ENCODE assay signal across 7 mouse cellular contexts in the genomic region with DNA sequence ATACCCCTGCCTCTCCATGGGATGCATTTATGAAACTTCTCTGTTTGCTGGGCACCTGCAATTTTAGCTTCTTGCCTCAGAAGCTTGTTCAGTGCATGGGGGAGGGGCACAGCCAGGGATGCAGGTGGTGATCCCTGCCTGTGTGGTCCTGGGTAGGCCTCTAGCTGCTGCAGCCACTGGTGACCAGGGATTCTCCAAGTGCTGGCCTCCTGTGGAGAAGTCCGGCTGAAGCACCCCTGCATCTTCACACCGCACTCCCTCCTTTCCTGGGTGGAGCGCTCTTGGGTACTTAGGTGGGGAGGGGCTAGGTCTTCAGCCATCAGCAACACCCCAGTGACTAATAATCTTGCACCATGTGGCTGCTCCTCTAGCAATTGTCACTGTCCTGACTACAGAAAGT. TPM values are rescaled to one million over a fixed set of nuclear protein-coding genes. Genes with fewer than 3 reads are reported as not detected.
A peak's percentile ranks its signal among the peaks of the same experiment; 100 is the strongest.
DNase-seq lines count a peak whose midpoint lies in the region; ATAC-seq and TF ChIP-seq lines count a peak whose summit lies in the region.

No protein-coding gene starts in this region.

- WGBS in liver, embryonic 11.5 days, result 33% methylated on average over 3 of the region's 3 CpGs
- 25% methylated on average over 3 of the region's 3 CpGs for WGBS in liver, postnatal 0 days (ENCODE audit: insufficient replicate concordance)
- WGBS in embryonic facial prominence, embryonic 14.5 days, result 12% methylated on average over 3 of the region's 3 CpGs
- WGBS in hindbrain, embryonic 16.5 days, result 11% methylated on average over 3 of the region's 3 CpGs
- WGBS in neural tube, embryonic 15.5 days, result 13% methylated on average over 3 of the region's 3 CpGs

- no peak overlapping the region for H3K4me3 ChIP-seq in liver, embryonic 11.5 days (ENCODE audit: low read depth, low read length)
- H3K4me3 ChIP-seq in liver, postnatal 0 days (ENCODE audit: low read depth, low read length), result no peak overlapping the region
- H3K4me3 ChIP-seq in embryonic facial prominence, embryonic 14.5 days (ENCODE audit: low read depth, low read length), result peak overlapping the region; percentile 44
- peak overlapping the region; percentile 63 for H3K4me3 ChIP-seq in hindbrain, embryonic 16.5 days (ENCODE audit: low read length)
- H3K4me3 ChIP-seq in neural tube, embryonic 15.5 days (replicated peaks), result peak overlapping the region; percentile 55

- H3K36me3 ChIP-seq in liver, embryonic 11.5 days (ENCODE audit: control insufficient read depth, insufficient read depth, low read length), result no peaks in the 10 kb centered on the region
- H3K36me3 ChIP-seq in liver, postnatal 0 days (replicated peaks; ENCODE audit: insufficient read depth, low read length), result no peaks in the 10 kb centered on the region
- no peaks in the 10 kb centered on the region for H3K36me3 ChIP-seq in embryonic facial prominence, embryonic 14.5 days (ENCODE audit: control insufficient read depth, insufficient read depth, low read length)
- H3K36me3 ChIP-seq in hindbrain, embryonic 16.5 days (ENCODE audit: control insufficient read depth, insufficient read depth, low read length), result no peaks in the 10 kb centered on the region
- H3K36me3 ChIP-seq in neural tube, embryonic 15.5 days, result no peaks in the 10 kb centered on the region

- H3K9me3 ChIP-seq in liver, embryonic 11.5 days (ENCODE audit: control insufficient read depth, low read length), result no peaks in the 10 kb centered on the region
- no peaks in the 10 kb centered on the region for H3K9me3 ChIP-seq in liver, postnatal 0 days (ENCODE audit: low read length)
- H3K9me3 ChIP-seq in embryonic facial prominence, embryonic 14.5 days (ENCODE audit: control insufficient read depth, low read length), result no peaks in the 10 kb centered on the region
- 0 out of 2 replicates have a peak, but pooled peaks cover 2% of the 10 kb centered on the region for H3K9me3 ChIP-seq in hindbrain, embryonic 16.5 days (ENCODE audit: control insufficient read depth, low read length)
- H3K9me3 ChIP-seq in neural tube, embryonic 15.5 days (replicated peaks), result no peaks in the 10 kb centered on the region

- DNase-seq in liver, embryonic 11.5 days (ENCODE audit: low spot score), result no peak
- no peak for DNase-seq in liver, postnatal 0 days
- DNase-seq in embryonic facial prominence, embryonic 14.5 days (ENCODE audit: low spot score), result no peak
- DNase-seq in adipocyte (ENCODE audit: low spot score), result no peak
- DNase-seq in spleen, adult 18-20 months, result no peak

- no peak overlapping the region for H3K27ac ChIP-seq in liver, embryonic 11.5 days (ENCODE audit: low read depth, low read length)
- no peak overlapping the region for H3K27ac ChIP-seq in liver, postnatal 0 days (ENCODE audit: low read depth)
- no peak overlapping the region for H3K27ac ChIP-seq in embryonic facial prominence, embryonic 14.5 days (replicated peaks; ENCODE audit: low read depth, low read length)
- peak overlapping the region; percentile 70 for H3K27ac ChIP-seq in hindbrain, embryonic 16.5 days (ENCODE audit: low read depth, low read length)
- peak overlapping the region; percentile 63 for H3K27ac ChIP-seq in neural tube, embryonic 15.5 days (replicated peaks)

- H3K27me3 ChIP-seq in liver, embryonic 11.5 days (replicated peaks; ENCODE audit: control insufficient read depth, insufficient read depth, low read length), result peaks cover 58% of the 10 kb centered on the region
- H3K27me3 ChIP-seq in liver, postnatal 0 days (ENCODE audit: insufficient read depth, low read length), result peaks cover 61% of the 10 kb centered on the region
- H3K27me3 ChIP-seq in embryonic facial prominence, embryonic 14.5 days (replicated peaks; ENCODE audit: control insufficient read depth, insufficient read depth, low read length), result peaks cover 39% of the 10 kb centered on the region
- peaks cover 7% of the 10 kb centered on the region; the same call in 1 of the 2 replicates for H3K27me3 ChIP-seq in hindbrain, embryonic 16.5 days (replicated peaks; ENCODE audit: control insufficient read depth, insufficient read depth, low read length)
- H3K27me3 ChIP-seq in neural tube, embryonic 15.5 days (replicated peaks), result peaks cover 25% of the 10 kb centered on the region

- ATAC-seq in liver, embryonic 11.5 days (replicated peaks; ENCODE audit: low FRiP score), result no peak
- no peak for ATAC-seq in liver, postnatal 0 days
- ATAC-seq in embryonic facial prominence, embryonic 14.5 days (ENCODE audit: low read depth), result no peak
- ATAC-seq in hindbrain, embryonic 16.5 days, result peak; percentile 19; the same call in 1 of the 2 replicates
- ATAC-seq in neural tube, embryonic 15.5 days (ENCODE audit: low FRiP score), result peak; percentile 30; the same call in 1 of the 2 replicates

- TF ChIP-seq EP300 in liver, postnatal 0 days (IDR thresholded peaks at IDR 0.05; ENCODE audit: low read depth), result no peak

- no peaks in the 10 kb centered on the region for H3K4me1 ChIP-seq in liver, embryonic 11.5 days (replicated peaks; ENCODE audit: control insufficient read depth, insufficient read depth, low read length)
- H3K4me1 ChIP-seq in liver, postnatal 0 days (ENCODE audit: insufficient read depth), result no peaks in the 10 kb centered on the region
- H3K4me1 ChIP-seq in embryonic facial prominence, embryonic 14.5 days (ENCODE audit: control insufficient read depth, insufficient read depth, low read length), result peaks cover 11% of the 10 kb centered on the region
- peaks cover 23% of the 10 kb centered on the region for H3K4me1 ChIP-seq in hindbrain, embryonic 16.5 days (ENCODE audit: control insufficient read depth, insufficient read depth, low read depth, low read length)
- peaks cover 34% of the 10 kb centered on the region for H3K4me1 ChIP-seq in neural tube, embryonic 15.5 days

- peak overlapping the region; percentile 61; the same call in 1 of the 2 replicates for H3K4me2 ChIP-seq in liver, embryonic 11.5 days
- H3K4me2 ChIP-seq in liver, postnatal 0 days (ENCODE audit: low read depth, low read length), result no peak overlapping the region
- peak overlapping the region; percentile 74 for H3K4me2 ChIP-seq in embryonic facial prominence, embryonic 14.5 days (ENCODE audit: low read depth, low read length)
- H3K4me2 ChIP-seq in hindbrain, embryonic 16.5 days (ENCODE audit: low read length), result peak overlapping the region; percentile 97
- H3K4me2 ChIP-seq in neural tube, embryonic 15.5 days, result peak overlapping the region; percentile 97

- H3K9ac ChIP-seq in liver, embryonic 11.5 days (ENCODE audit: low read depth, low read length), result no peak overlapping the region
- no peak overlapping the region for H3K9ac ChIP-seq in liver, postnatal 0 days (replicated peaks)
- peak overlapping the region; percentile 54 for H3K9ac ChIP-seq in embryonic facial prominence, embryonic 14.5 days (ENCODE audit: low read depth, low read length)
- peak overlapping the region; percentile 77 for H3K9ac ChIP-seq in hindbrain, embryonic 16.5 days (ENCODE audit: low read depth, low read length)
- peak overlapping the region; percentile 71 for H3K9ac ChIP-seq in neural tube, embryonic 15.5 days (replicated peaks)

- no peak for TF ChIP-seq CTCF in liver, postnatal 0 days (IDR thresholded peaks at IDR 0.05; ENCODE audit: low read depth)

RNA-seq across cellular contexts. Expression of gene Pde10a, which starts 1.2 kb away (rescaled TPM):
- polyA plus RNA-seq in liver, embryonic 11.5 days (2014; fragmentation: Nextera tagmentation; extraction: Ambion mirVana), result 1.4 and 1.8 TPM in 2 replicates
- 0.90 and 1.0 TPM in 2 replicates for polyA plus RNA-seq in liver, postnatal 0 days (2015; fragmentation: Nextera tagmentation; extraction: Ambion mirVana)
- 2.3 and 3.5 TPM in 2 replicates for polyA plus RNA-seq in embryonic facial prominence, embryonic 14.5 days (2014; fragmentation: Nextera tagmentation; extraction: Ambion mirVana)
- polyA plus RNA-seq in hindbrain, embryonic 16.5 days (2015; fragmentation: Nextera tagmentation; extraction: Ambion mirVana), result 10.7 and 11.3 TPM in 2 replicates
- 10.6 and 12.5 TPM in 2 replicates for polyA plus RNA-seq in neural tube, embryonic 15.5 days (2015; fragmentation: Nextera tagmentation; extraction: Ambion mirVana)

RNA-seq across cellular contexts. Expression of gene Gm17087, which starts 42.8 kb away (rescaled TPM):
- not detected in 2 replicates for polyA plus RNA-seq in liver, embryonic 11.5 days (2014; fragmentation: Nextera tagmentation; extraction: Ambion mirVana)
- polyA plus RNA-seq in liver, postnatal 0 days (2015; fragmentation: Nextera tagmentation; extraction: Ambion mirVana), result not detected in 2 replicates
- polyA plus RNA-seq in embryonic facial prominence, embryonic 14.5 days (2014; fragmentation: Nextera tagmentation; extraction: Ambion mirVana), result not detected in 2 replicates
- polyA plus RNA-seq in hindbrain, embryonic 16.5 days (2015; fragmentation: Nextera tagmentation; extraction: Ambion mirVana), result 0.14 TPM in 1 of 2 replicates, not detected in the other
- not detected in 2 replicates for polyA plus RNA-seq in neural tube, embryonic 15.5 days (2015; fragmentation: Nextera tagmentation; extraction: Ambion mirVana)

Comparison
In these comparisons a context has a peak if more than half of its experiments do, and no peak if none do; other contexts are left out.
1. ATAC-seq: peak in hindbrain, embryonic 16.5 days (single experiment) and neural tube, embryonic 15.5 days (single experiment); none in liver, embryonic 11.5 days (single experiment), liver, postnatal 0 days (single experiment) and embryonic facial prominence, embryonic 14.5 days (single experiment).
2. H3K27ac ChIP-seq: peak in hindbrain, embryonic 16.5 days (single experiment) and neural tube, embryonic 15.5 days (single experiment); none in liver, embryonic 11.5 days (single experiment), liver, postnatal 0 days (single experiment) and embryonic facial prominence, embryonic 14.5 days (single experiment).
3. H3K4me3 ChIP-seq: peak in embryonic facial prominence, embryonic 14.5 days (single experiment), hindbrain, embryonic 16.5 days (single experiment) and neural tube, embryonic 15.5 days (single experiment); none in liver, embryonic 11.5 days (single experiment) and liver, postnatal 0 days (single experiment).
4. H3K9ac ChIP-seq: peak in embryonic facial prominence, embryonic 14.5 days (single experiment), hindbrain, embryonic 16.5 days (single experiment) and neural tube, embryonic 15.5 days (single experiment); none in liver, embryonic 11.5 days (single experiment) and liver, postnatal 0 days (single experiment).